Mouse (Mus musculus): ENCODE results near the gene Hk1. TPM values are rescaled to one million over a fixed set of nuclear protein-coding genes. Genes with fewer than 3 reads are reported as not detected.

Hk1 gene
- polyA plus RNA-seq (2017; shearing (Covaris generic)) = 80.3 TPM

DNA sequence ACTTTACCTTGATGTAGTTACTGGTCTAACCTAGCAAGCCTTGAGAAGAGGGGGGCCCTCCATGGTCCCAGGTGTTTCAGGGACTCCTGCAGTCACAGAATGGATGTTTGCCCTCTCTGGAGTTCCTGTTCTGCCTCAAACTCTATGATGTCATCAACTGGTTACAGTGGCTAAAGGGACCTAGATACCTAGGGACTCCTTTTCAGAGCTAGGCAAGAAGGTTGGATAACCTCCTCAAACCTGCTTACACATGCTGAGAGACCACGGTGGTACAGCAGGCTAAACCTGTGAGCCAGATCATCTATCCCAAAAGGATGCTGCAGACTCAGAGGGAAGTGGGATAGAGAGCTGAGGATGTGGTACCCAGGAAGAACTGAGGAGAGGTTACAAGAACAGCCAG is at the start of gene Hk1:
Hk1 (minus strand) TSS at position 101 of the 400 bp plus-strand sequence.

DNA sequence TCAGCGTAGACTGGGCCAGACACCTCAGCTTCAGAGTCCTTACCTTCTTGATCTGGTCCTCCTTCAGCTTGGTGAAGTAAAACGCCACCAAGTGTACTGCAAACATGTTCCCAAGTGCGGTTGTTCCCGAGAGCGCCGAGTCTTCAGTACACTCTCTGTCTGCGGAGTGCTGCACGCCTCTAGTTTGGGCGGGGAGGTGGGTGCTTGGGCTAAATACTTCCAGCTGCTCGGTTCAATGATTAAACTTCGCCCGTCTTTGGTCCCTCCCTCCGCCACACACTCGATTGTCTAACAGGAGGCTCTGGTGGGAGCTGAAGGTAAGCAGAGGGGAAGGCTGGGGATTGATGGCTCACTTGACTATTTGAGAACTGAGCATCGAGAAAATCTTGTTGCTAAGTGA is 42.5 kb upstream of the Hk1 start, which contains the start of gene Hkdc1:
Hkdc1 (minus strand) TSS at position 237 of the 400 bp plus-strand sequence.

GRCm38 (mm10) chr10:62252000-62252488 is 127.7 kb downstream of the Hk1 start, which contains the start of gene Tacr2:
Gene Tacr2, plus strand, starts transcription at chr10:62252438.

DNA sequence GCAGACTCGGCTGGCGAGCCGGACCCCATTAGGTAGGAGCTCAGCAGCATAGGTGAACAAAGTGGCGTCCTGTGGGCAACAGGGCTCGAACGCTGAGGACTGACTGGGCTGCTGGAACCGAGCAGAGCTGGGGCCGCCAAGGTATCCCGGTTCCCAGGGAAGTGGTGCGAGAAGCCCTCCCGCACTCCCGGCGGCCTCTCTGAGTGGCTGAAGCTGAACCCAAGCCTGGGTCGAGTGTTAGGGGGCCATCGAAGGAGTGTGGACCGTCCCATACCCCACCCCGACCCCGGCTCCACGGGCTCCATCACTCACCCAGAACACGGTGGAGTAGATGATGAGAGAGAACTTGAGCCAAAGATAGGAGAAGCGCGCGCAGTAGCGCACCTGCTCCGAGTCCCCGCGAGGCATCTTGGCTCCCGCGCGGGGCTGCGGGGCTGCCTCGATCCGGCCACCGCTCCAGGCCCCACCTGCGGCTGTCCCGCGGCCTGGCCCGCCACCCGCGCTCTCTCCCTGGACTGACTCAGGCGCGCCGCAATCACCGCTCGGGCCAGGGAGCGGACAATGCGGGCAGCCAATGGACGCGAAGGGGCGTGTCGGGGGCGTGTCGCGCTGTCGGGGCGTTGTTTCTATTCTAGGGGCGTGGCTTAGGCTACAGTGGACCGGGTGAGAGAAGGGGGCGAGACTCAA is 148.9 kb downstream of the Hk1 start, which contains the start of gene Tspan15:
Tspan15 (minus strand) TSS at position 544 of the 687 bp plus-strand sequence.

Other genes with a start within 250 kb of the Hk1 start
- 0.41 TPM for gene Neurog3, start 246.8 kb downstream of the Hk1 start, polyA plus RNA-seq (2017; shearing (Covaris generic))
- 1.9 TPM for gene Fam241b, start 236.0 kb downstream of the Hk1 start, polyA plus RNA-seq (2017; shearing (Covaris generic))
- gene Tspan15, start 148.7 kb downstream of the Hk1 start, polyA plus RNA-seq (2017; shearing (Covaris generic)) = 0.72 TPM
- 0.22 TPM for gene Tacr2, start 127.5 kb downstream of the Hk1 start, polyA plus RNA-seq (2017; shearing (Covaris generic))
- not detected for gene Hkdc1, start 42.6 kb upstream of the Hk1 start, polyA plus RNA-seq (2017; shearing (Covaris generic))
- 0.57 TPM for gene 4930507D05Rik, start 69.6 kb upstream of the Hk1 start, polyA plus RNA-seq (2017; shearing (Covaris generic))
- gene Supv3l1, start 69.8 kb upstream of the Hk1 start, polyA plus RNA-seq (2017; shearing (Covaris generic)) = 28.1 TPM
- 54.4 TPM for gene Vps26a, start 106.9 kb upstream of the Hk1 start, polyA plus RNA-seq (2017; shearing (Covaris generic))
- gene Srgn, start 147.5 kb upstream of the Hk1 start, polyA plus RNA-seq (2017; shearing (Covaris generic)) = 2,518 TPM
- gene Kif1bp, start 198.5 kb upstream of the Hk1 start, polyA plus RNA-seq (2017; shearing (Covaris generic)) = 21.1 TPM
- 56.6 TPM for gene Ddx21, start 222.4 kb upstream of the Hk1 start, polyA plus RNA-seq (2017; shearing (Covaris generic))